Mouse (Mus musculus) stomach, postnatal 0 days (tissue): ENCODE data around the gene Tmem108. TPM values are rescaled to one million over a fixed set of nuclear protein-coding genes. Genes with fewer than 3 reads are reported as not detected.

Source experiments
- ATAC-seq: fragments of 200-750 bp; cut with Nextera tagmentation; 2 replicates; pipeline ENCODE4 v1.8.0; 2017; ENCODE audit not compliant: low FRiP score, low TSS enrichment
- DNase-seq: peaks from one replicate; pipeline ENCODE4 v3.0.0-alpha.2; 2016; ENCODE audit warnings: low spot score
- H3K27ac ChIP-seq: fragments of 300-500 bp; sonication (generic); replicated peaks from 2 replicates; pipeline ENCODE4 v1.5.1; 2014; ENCODE audit warnings: mild to moderate bottlenecking, control low read depth
- H3K27me3 ChIP-seq: fragments of 300-500 bp; sonication (generic); 2 replicates; pipeline ENCODE4 v1.6.1; 2014; ENCODE audit warnings: low read length; ENCODE audit not compliant: control insufficient read depth, insufficient read depth
- H3K36me3 ChIP-seq: fragments of 300-500 bp; sonication (generic); 2 replicates; pipeline ENCODE4 v1.6.1; 2014; ENCODE audit warnings: low read length, mixed read lengths; ENCODE audit not compliant: control insufficient read depth, insufficient read depth
- H3K4me1 ChIP-seq: fragments of 300-500 bp; sonication (generic); replicated peaks from 2 replicates; pipeline ENCODE4 v1.6.1; 2014; ENCODE audit warnings: antibody characterized with exemption; ENCODE audit not compliant: control insufficient read depth, insufficient read depth
- H3K4me2 ChIP-seq: fragments of 300-500 bp; sonication (generic); replicated peaks from 2 replicates; pipeline ENCODE4 v1.6.1; 2014; ENCODE audit warnings: low read depth, mild to moderate bottlenecking, control low read depth, moderate library complexity
- H3K4me3 ChIP-seq: fragments of 300-500 bp; sonication (generic); 2 replicates; pipeline ENCODE4 v1.5.1; 2014; ENCODE audit warnings: low read depth, low read length, control low read depth
- H3K9ac ChIP-seq: fragments of 300-500 bp; sonication (generic); 2 replicates; pipeline ENCODE4 v1.6.1; 2014; ENCODE audit warnings: mild to moderate bottlenecking, low read length, control low read depth, mixed read lengths
- H3K9me3 ChIP-seq: fragments of 300-500 bp; sonication (generic); 2 replicates; pipeline ENCODE4 v1.6.1; 2016; ENCODE audit warnings: low read length; ENCODE audit not compliant: control insufficient read depth
- CTCF ChIP-seq: IDR thresholded peaks from 2 replicates; pipeline ENCODE4 v1.5.1; 2016; ENCODE audit warnings: antibody characterized with exemption, low read depth, mild to moderate bottlenecking, moderate library complexity
- EP300 ChIP-seq: optimal IDR thresholded peaks from 2 replicates; pipeline ENCODE3; 2016; ENCODE audit warnings: antibody characterized with exemption
- WGBS: fragments of 180-500 bp; shearing (Covaris S2); extraction: QIAGEN DNeasy Blood & Tissue Kit; methylation state at CpG from one replicate; pipeline ENCODE4 v1.1.7; 2014; 5-methylcytosine and 5-hydroxymethylcytosine counted together
- polyA plus RNA-seq: library from polyadenylated mRNA; unstranded; fragments of >200 nt; fragmentation: Nextera tagmentation; extraction: Ambion mirVana; gene quantifications from 2 replicates; pipeline ENCODE4 v1.2.1, GENCODE M21; 2015

The Tmem108 gene
- polyA plus RNA-seq, 1 experiment from 2014 or later = 4.2 TPM

DNA sequence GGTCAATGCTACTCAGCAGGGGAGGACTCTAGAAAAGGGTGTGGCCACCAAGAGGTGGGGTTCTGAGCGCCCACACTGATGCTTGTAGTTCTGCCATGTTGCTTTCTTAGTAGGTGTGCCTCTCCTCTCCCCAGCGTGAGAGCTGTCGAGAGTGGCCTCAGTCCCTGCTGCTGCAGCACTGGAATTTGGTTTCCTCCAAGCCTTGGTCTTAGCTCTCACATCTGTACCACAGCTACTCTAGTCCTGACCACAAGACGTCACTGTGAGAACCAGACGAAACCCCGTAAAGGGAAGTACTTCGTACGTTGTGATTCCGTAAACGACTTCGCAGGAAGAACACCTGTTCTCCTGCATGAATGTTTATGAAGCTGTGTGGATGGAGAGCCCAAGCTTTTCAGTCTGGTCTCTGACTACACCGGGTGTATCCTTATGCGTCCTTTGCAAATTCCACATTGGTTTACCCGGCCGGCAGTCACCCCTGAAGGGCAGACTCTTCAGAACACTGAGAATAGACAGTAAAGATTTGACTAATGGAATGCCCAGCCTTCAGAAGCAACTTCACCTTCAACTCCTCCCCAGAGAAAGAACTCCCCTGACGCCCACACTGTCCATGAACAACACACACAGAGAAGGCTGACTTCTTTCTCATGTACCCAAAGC lies 53.0 kb downstream of the Tmem108 start:
- no peak for ATAC-seq
- no peaks in the 10 kb centered on the region for H3K36me3 ChIP-seq
- TF ChIP-seq CTCF (no peak), EP300 (no peak)
- no peak overlapping the region for H3K4me2 ChIP-seq
- no peak overlapping the region for H3K4me3 ChIP-seq
- DNase-seq = no peak
- no peaks in the 10 kb centered on the region for H3K4me1 ChIP-seq
- no peak overlapping the region for H3K9ac ChIP-seq
- 58% methylated on average over 16 of the region's 16 CpGs for WGBS
- H3K9me3 ChIP-seq = no peaks in the 10 kb centered on the region
- no peak overlapping the region for H3K27ac ChIP-seq
- H3K27me3 ChIP-seq = no peaks in the 10 kb centered on the region

- Histone ChIP-seq H3K27ac (no peak overlapping the region), H3K36me3 (no peaks in the 10 kb centered on the region), H3K4me1 (no peaks in the 10 kb centered on the region), H3K27me3 (no peaks in the 10 kb centered on the region), H3K9me3 (no peaks in the 10 kb centered on the region), H3K4me2 (no peak overlapping the region), H3K4me3 (no peak overlapping the region), H3K9ac (no peak overlapping the region)
- no peak for ATAC-seq
- no peak for DNase-seq
- TF ChIP-seq CTCF (no peak), EP300 (no peak)
These were observed 53.8 kb downstream of the Tmem108 start for GRCm38 (mm10) chr9:103707857-103708256.

DNA sequence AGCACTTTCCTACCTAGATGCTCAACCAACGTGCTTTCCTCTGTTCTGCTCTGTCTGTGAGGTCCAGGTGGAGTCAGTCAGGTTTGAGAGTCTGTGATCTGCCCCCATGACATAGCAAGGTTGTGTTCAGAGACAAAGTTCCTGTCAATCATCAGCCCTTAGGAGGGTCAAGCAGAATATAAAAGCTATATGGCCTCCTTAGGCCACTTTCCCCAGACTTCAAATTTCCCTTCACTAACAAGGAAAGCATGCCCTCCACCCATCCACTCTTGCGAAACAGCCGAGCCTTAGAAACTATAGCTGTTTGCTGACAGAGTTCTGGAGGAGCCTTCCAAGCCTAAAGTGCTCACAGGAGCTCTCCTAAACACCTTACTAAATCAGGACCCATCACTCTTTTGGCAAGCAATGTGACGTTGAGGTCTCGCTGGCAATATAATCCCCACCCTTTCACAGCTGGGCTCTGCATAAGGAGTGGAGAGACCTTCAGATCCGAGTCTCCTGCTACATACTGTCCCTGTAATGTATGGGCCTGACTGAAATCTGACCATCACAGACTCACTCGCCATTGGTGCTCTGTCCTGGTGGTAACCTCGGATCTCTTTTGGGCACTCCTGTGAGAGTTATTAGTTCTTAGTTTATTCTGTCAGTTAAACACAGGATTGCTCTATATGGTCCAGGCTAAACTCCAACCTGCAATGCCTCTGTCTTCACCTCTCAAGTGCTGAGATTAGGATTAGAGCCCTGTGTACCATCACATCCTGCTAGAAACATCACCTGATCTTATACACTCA lies 54.4 kb downstream of the Tmem108 start:
- DNase-seq = no peak
- H3K9ac ChIP-seq = no peak overlapping the region
- H3K36me3 ChIP-seq = no peaks in the 10 kb centered on the region
- ATAC-seq = no peak
- no peaks in the 10 kb centered on the region for H3K9me3 ChIP-seq
- H3K4me2 ChIP-seq = no peak overlapping the region
- no peak overlapping the region for H3K4me3 ChIP-seq
- TF ChIP-seq CTCF (no peak), EP300 (no peak)
- no peak overlapping the region for H3K27ac ChIP-seq
- no peaks in the 10 kb centered on the region for H3K4me1 ChIP-seq
- WGBS = 67% methylated on average over 8 of the region's 8 CpGs
- no peaks in the 10 kb centered on the region for H3K27me3 ChIP-seq

- H3K27me3 ChIP-seq = no peaks in the 10 kb centered on the region
- no peaks in the 10 kb centered on the region for H3K4me1 ChIP-seq
- H3K27ac ChIP-seq = no peak overlapping the region
- TF ChIP-seq EP300 (no peak), CTCF (no peak)
- no peak overlapping the region for H3K4me3 ChIP-seq
- ATAC-seq (no peak), DNase-seq (no peak)
- H3K9me3 ChIP-seq = no peaks in the 10 kb centered on the region
- WGBS = 93% methylated on average over 4 of the region's 4 CpGs
- H3K9ac ChIP-seq = no peak overlapping the region
- no peak overlapping the region for H3K4me2 ChIP-seq
- H3K36me3 ChIP-seq = no peaks in the 10 kb centered on the region
These were observed 55.9 kb downstream of the Tmem108 start for GRCm38 (mm10) chr9:103705717-103706116.

DNA sequence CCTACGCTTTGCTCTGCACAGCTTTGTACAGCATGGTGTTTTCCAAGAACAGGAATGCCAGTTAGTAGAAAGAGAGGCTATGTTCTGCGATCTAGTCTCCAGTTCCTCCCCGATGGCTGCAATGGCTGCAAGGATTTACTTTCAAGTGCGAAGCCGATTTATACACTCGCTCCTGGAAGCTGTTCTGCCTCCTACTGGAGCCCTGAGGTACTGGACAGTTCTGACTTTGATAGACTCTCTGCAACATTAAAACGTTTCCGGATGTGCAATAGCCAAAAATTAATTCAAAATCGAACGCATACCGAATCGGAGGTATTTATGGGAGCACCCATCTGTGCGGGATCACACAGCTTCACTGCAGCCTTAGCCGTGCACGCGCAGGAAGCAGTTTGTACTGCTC lies 58.6 kb downstream of the Tmem108 start:
- no peak overlapping the region for H3K4me2 ChIP-seq
- H3K9me3 ChIP-seq = no peaks in the 10 kb centered on the region
- H3K36me3 ChIP-seq = no peaks in the 10 kb centered on the region
- no peak overlapping the region for H3K4me3 ChIP-seq
- H3K4me1 ChIP-seq = no peaks in the 10 kb centered on the region
- no peak overlapping the region for H3K9ac ChIP-seq
- DNase-seq (no peak), ATAC-seq (no peak)
- 87% methylated on average over 16 of the region's 16 CpGs for WGBS
- no peak overlapping the region for H3K27ac ChIP-seq
- TF ChIP-seq CTCF = 0 out of 2 replicates have a peak, but pooled peaks have one; percentile 11
- no peak for TF ChIP-seq EP300
- no peaks in the 10 kb centered on the region for H3K27me3 ChIP-seq

DNA sequence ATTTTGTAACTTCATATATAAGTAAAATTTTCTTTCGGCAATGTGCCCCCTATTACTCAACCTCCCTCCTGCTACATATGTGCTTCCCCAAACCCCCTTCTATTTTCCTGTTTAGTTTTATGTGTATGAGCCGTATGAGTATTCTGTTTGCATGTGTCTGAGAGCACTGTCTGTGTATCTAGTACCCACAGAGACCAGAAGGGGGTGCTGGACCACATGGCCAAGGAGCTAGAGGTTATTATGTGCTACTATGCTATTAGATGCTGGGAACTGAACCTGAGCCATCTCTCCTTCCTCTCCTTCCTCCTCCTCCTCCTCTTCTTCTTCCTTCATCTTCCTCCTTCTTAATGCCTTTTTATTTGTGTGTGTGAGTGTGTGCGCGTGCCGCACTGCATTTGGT lies 59.2 kb downstream of the Tmem108 start:
- 94% methylated on average over 5 of the region's 5 CpGs for WGBS
- Histone ChIP-seq H3K4me1 (no peaks in the 10 kb centered on the region), H3K27ac (no peak overlapping the region), H3K27me3 (no peaks in the 10 kb centered on the region), H3K4me3 (no peak overlapping the region), H3K36me3 (no peaks in the 10 kb centered on the region), H3K9me3 (no peaks in the 10 kb centered on the region), H3K9ac (no peak overlapping the region), H3K4me2 (no peak overlapping the region)
- DNase-seq (no peak), ATAC-seq (no peak)
- no peak for TF ChIP-seq EP300
- peak; percentile 49 for TF ChIP-seq CTCF
